Mouse (Mus musculus) common myeloid progenitor, adult 5-6 weeks (primary cell): ENCODE results near the gene Cspg4. TPM values are rescaled to one million over a fixed set of nuclear protein-coding genes. Genes with fewer than 3 reads are reported as not detected.

ENCODE experiments used
- ATAC-seq: replicated peaks from 2 replicates; pipeline ENCODE4 v1.8.0; 2016; ENCODE audit warnings: low read depth, mild to moderate bottlenecking, moderate TSS enrichment, inconsistent platforms; ENCODE audit not compliant: poor library complexity, severe bottlenecking
- total RNA-seq: library from RNA; stranded (forward); fragments of 200-1000, 187-1606 nt; gene quantifications from 2 replicates; pipeline ENCODE4 v1.2.3, GENCODE M21; 2017

Gene Cspg4
- total RNA-seq = not detected in 2 replicates

DNA sequence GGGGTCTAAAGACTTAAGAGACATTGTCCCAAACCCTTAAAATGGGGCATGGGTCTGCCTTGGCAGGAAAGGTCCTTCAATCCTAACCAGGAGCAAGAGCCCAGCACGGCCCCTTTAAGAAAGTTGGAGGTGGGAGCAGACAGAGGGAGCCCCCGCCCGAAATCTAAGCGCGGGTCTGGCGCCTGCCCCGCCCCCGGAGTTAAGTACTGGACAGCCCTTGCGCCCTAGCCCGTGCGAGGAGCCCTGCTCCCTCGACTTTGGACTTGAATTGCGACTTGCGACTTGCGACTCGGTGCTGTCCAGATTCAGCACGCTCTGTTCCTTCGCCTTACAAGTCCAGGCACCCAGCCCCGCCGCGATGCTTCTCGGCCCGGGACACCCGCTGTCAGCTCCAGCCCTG lies at the start of gene Cspg4:
TSS of gene Cspg4 (plus strand) at position 202 of the 400 bp plus-strand sequence.
- no peak for ATAC-seq

- no peak for ATAC-seq
These were observed 39.9 kb upstream of the Cspg4 start for GRCm38 (mm10) chr9:56824900-56825299.

DNA sequence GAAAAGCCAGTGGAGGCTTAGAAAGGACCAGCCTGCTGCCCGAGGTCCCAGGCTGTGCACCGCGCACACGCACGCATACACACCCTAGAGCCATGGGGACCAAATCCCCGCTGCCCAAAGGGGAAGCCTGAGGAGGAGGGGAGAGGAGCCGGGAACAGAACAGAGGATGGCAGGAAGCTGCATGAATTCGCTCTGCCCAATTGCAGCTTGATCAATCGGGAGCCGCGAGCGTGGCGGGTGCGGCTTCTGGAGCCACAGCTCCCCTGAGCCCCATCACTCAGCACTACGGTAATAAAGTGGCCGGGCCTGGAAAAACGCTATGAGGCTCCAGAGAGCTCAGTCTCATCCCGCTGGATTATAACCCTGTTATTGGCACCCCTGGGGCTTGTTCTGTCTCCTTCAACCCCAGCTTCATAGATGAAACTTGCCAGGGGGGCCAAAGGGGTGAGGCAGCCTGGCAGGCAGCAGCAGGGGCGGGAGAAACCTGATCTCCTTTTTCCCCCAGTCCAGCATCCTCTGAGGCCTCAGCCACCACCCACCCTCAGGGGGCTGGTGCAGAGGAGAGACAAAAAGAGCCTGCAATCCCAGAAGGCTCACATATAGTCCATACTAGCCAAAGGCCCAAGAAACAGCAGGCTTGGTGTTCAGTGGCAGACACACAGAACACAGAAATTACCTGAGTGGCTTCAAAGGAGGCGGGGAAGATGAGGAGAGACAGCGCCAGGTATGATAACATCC lies 39.2 kb upstream of the Cspg4 start:
- no peak for ATAC-seq

GRCm38 (mm10) chr9:56828146-56828545 lies 36.7 kb upstream of the Cspg4 start:
- no peak for ATAC-seq

DNA sequence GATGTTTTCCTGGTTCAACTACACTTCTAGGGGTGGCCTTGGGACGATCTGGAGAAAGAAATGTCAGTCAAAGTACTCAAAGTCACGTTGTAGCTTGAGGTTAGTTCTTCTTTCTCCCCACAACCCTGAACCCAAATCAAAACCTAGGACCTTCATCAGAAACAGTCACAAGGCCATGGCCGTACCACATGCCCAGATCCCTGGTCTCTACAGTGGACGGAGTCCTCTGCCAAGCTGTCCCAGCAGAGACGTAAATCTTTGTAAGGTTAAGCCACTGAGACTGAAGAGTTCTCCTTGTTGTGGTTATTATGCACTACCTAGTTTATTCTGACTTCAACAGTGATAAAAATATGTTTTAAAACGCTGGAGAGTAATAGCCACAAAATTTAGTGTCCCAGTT lies 36.0 kb upstream of the Cspg4 start:
- ATAC-seq = no peak

DNA sequence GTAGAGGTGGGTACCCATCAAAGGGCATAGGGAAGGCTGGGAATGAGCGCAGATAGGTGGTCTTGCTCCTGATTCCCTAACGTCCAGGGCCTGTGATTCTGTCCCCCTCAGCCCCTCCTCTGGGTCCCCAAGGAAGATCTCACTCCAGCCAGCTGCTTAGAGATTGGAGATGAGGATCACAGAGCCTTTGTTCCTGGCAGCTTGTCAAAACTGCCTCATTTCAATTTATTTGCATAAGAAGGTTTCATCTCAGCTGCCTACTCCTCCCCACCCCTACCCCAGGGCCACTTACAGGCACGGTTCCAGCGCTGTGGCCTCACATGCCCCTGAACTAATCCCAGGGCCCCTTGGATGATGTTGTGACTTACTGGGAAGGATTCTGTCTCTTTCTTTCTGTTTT lies 34.7 kb upstream of the Cspg4 start:
- no peak for ATAC-seq

- ATAC-seq = no peak
These were observed 32.9 kb upstream of the Cspg4 start for GRCm38 (mm10) chr9:56831904-56832303.

GRCm38 (mm10) chr9:56832900-56833299 lies 31.9 kb upstream of the Cspg4 start:
- ATAC-seq = no peak

GRCm38 (mm10) chr9:56835152-56835551 lies 29.7 kb upstream of the Cspg4 start:
- ATAC-seq = no peak

GRCm38 (mm10) chr9:56840721-56841120 lies 24.1 kb upstream of the Cspg4 start:
- ATAC-seq = no peak

DNA sequence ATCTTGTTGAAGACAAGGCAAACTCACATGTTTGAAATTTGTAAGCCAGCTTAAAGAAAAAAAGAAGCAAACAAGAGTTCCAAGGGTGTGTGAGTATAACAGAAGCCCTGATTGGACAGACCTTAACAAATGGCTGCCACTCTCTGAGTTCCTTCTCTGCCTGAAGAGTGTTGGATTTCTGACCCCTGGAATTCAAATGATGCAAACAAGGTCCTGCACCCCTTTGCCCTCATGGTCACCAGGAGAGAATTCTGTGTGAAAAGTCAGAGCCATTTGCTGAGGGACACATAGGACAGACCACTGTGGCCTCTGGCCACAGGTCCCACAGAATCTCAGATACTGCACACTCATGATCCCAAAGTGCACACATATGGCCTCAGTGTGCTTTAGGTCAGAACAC lies 23.0 kb upstream of the Cspg4 start:
- ATAC-seq = no peak

DNA sequence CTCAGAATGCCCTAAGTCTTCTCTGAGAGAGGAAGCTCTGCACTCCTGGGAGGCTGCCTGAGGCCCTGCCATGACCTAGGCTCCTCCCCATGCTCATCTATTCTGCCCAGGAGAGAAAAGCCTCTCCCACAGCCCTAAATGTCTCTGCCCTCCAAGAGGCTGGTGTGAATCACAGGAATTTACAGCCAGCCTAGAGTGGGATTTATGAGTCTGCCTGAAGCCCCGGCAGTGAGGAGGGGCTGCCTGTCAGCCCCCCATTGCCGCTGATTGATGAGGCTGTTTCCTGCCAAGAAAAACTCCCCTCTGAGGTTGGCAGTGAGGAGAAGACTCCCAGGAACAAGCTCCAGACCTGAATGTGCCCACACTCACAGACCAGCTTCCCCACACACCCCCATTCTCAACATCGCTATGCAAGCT lies 22.5 kb upstream of the Cspg4 start:
- ATAC-seq = no peak

DNA sequence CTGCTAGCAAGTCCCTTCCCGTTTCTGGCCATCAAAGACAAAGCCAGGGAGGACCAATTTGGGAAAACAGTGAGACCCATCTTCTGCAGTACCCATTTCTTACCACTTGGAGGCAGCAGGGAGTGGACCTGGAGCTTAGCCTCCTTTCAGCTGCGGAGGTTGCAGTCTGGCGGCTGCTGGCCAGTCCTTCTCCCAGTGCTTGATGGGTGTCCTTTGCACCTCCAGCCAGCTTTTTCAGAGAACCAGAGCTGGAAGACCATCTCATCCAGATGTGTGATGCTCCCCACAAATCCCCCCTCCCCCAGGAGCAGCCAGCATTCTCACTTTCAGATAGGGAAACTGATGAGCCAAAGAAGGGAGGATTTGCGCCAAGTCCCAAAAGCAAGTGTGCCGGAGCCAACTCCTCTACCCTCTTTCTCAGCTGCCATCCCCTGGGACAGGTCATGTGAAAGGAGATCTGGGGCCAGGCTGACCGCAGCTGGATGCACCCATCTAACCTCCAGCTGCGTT lies 21.1 kb upstream of the Cspg4 start:
- peak; percentile 82 for ATAC-seq

DNA sequence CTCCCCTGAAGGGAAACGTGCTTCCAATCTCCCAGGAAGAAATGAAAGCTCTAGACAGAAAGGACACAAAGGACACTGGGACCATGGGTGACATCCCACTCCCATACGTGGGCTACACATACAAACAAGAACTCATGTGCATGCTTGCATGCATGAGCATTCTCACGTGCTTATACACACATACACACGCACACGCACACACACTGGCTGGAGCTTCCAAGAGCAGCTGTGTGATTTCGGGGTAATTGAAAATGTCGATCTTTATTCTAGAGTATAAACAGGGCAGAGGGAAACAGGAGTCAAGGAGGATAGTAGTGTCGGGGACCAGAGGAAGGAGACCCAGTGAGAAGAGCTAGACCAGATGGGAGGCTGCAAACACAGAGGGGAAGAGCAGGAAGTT lies 20.2 kb upstream of the Cspg4 start:
- no peak for ATAC-seq

GRCm38 (mm10) chr9:56847523-56847922 lies 17.3 kb upstream of the Cspg4 start:
- ATAC-seq = peak; percentile 77

DNA sequence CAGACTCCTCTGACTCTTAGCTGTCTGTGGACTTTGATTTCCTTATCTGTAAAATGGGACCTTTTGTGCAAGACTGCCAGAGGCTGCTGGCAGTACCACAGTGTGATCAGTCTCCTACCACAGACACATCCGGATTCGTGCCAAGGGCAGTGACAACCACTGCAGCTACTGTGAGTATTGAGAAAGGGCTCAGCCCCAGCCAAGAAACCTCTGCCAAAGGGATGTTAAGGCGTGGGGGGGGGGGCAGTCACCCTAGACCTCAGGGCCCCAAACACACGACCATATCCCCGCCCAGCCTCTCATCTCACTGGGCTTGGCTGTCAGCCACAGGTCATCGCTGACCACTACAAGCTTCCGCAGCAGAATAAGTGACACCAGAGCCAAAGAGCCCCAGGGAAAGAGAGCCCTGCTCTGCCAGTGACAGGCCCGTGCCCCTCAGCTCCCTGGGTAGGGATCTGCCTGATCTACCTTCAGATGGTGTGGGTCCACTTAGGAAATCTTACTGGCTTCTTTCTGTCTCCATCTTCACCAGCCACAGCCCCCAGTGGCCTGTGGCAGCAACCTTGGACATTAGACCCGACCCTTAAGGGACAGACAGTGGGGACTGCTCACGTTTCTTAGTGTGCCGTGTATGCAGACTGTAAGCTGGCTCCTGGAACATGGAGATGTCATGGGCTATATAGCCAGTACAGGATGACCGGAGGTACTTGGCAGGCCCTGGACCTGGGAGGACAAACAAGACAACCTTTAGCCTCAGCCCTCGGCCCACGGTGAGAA lies 14.5 kb upstream of the Cspg4 start:
- no peak for ATAC-seq

DNA sequence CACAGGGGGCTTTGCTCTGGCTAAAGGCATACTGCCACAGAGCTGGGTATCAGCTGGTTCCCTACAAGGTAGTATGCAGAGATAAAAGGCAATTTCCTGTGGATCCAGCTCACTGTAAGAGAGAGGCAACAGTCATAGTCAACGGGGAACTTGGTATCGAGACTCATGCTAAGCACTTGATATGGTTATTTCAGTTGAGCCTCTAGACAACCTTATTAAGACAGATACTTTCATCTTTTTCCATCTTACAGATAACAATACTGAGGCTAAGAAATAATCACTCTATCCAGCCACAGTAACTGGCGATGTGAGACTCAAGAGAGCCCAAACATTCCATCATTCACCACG lies 14.0 kb upstream of the Cspg4 start:
- no peak for ATAC-seq

DNA sequence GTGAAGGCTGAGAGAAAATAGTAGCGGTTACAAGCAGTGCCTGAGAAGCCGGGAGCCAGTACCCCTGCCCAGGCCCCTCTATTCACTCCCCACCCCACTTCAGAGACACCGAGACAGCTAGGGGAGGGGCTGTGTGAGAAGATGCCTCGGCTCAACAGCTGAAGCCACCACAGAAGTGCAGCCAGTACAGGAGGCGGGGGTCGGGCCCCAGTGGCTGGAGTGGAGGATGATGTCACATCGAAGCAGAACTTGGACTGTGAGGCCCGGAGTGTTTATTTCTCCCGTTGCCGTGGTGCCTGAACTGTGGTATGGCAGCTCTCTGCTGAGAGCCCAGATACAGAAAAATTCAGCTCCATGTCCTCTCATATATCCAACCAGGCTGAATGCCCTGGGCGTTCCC lies 13.1 kb upstream of the Cspg4 start:
- ATAC-seq = no peak

- no peak for ATAC-seq
These were observed 7.4 kb upstream of the Cspg4 start for GRCm38 (mm10) chr9:56857463-56857862.

DNA sequence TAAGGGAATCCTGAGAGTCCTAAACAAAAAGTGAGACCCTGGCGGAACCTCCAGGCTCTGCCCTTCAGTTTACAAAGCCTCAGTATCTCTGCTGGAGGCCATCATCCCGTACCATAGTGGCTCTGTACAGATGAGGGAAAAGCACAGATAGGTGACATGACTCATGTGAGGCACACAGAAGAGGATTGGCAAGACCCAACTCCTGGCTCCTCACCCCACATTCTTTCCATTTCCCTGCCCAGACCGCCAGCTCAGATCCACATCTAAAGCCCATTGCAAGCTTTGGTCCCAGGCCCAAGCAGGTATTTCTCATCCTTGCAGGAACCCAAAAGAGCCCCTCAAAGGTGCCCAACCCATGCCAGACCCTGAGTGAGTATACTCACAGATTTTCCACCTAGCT lies 4.8 kb upstream of the Cspg4 start:
- no peak for ATAC-seq

DNA sequence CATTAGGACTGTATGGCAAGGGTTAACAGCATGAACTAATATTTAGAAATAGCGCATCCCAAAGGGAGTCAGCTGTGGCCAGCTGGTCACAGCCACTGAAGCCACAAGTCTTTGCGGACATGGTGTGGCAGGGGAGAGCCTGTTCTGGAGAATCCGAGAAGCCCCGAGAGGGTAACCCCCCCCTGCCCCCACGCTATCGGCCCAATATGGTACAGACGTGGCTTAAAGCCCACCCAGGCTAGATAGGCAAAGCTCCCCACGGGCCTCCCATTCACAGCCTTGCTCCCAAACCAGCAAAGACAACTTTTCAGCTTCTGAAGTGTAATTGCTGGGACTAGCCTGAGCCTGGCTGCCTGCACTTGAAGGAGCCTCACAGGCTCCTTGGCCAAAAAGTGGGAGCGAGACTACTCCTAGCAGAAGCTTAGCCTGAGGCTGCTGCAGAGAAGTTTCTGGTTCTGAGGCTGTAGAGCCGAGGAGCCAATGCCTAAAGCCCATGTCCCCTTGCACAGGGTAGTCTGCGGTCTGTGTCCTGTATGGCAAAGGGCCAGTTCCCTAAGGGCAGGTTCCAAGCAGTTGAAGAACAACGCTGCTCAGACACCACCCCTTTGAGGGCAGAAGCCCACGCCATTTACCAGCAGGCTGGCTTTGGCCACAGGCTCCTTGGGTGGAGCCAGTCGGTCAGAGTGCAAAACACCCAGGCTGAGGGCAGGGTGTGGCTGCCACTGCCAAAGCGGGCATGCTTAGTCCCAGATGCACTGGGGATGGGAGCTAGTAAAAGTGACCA lies 4.2 kb upstream of the Cspg4 start:
- ATAC-seq = no peak
